Mouse (Mus musculus) neural tube, embryonic 13.5 days (tissue): ENCODE measurements at regions not wholly inside any gene's neighbourhood (a gene's known extent, or its start where the extent isn't known, plus 50 kb on each side); places are given as distances from the start of the nearest gene placed in this dataset.
"Not testable (repeated sequence)": the region's sequence is repeated elsewhere in the genome, so short reads cannot be mapped to it uniquely, and the experiment has no call there.

Experiments used
- ATAC-seq: fragments of 200-750 bp; cut with Nextera tagmentation; 2 replicates; pipeline ENCODE4 v1.8.0; 2017; ENCODE audit warnings: low read depth, mild to moderate bottlenecking, moderate TSS enrichment, moderate library complexity
- H3K27ac ChIP-seq: fragments of 300-500 bp; sonication (generic); replicated peaks from 2 replicates; pipeline ENCODE4 v1.5.1; 2015; ENCODE audit warnings: moderate library complexity, mild to moderate bottlenecking, inconsistent platforms
- H3K27me3 ChIP-seq: fragments of 300-500 bp; sonication (generic); 2 replicates; pipeline ENCODE4 v1.6.1; 2015; ENCODE audit warnings: mild to moderate bottlenecking, inconsistent platforms
- H3K36me3 ChIP-seq: fragments of 300-500 bp; sonication (generic); 2 replicates; pipeline ENCODE4 v1.6.1; 2015; ENCODE audit warnings: mild to moderate bottlenecking, inconsistent platforms
- H3K4me1 ChIP-seq: fragments of 300-500 bp; sonication (generic); replicated peaks from 2 replicates; pipeline ENCODE4 v1.6.1; 2015; ENCODE audit warnings: inconsistent platforms
- H3K4me2 ChIP-seq: fragments of 300-500 bp; sonication (generic); 2 replicates; pipeline ENCODE4 v1.6.1; 2015; ENCODE audit warnings: inconsistent platforms, mild to moderate bottlenecking, moderate library complexity
- H3K4me3 ChIP-seq: fragments of 300-500 bp; sonication (generic); 2 replicates; pipeline ENCODE4 v1.5.1; 2015; ENCODE audit warnings: mild to moderate bottlenecking, inconsistent platforms
- H3K9ac ChIP-seq: fragments of 300-500 bp; sonication (generic); 2 replicates; pipeline ENCODE4 v1.6.1; 2015; ENCODE audit warnings: moderate library complexity, mild to moderate bottlenecking, inconsistent platforms
- H3K9me3 ChIP-seq: fragments of 300-500 bp; sonication (generic); 2 replicates; pipeline ENCODE4 v1.6.1; 2016; ENCODE audit warnings: inconsistent platforms
- WGBS: fragments of 180-500 bp; shearing (Covaris S2); methylation state at CpG from one replicate; pipeline ENCODE4 v1.1.7; 2015; 5-methylcytosine and 5-hydroxymethylcytosine counted together

GRCm38 (mm10) chr7:129750936-129751335, 159.3 kb downstream of the Wdr11 start:
- Histone ChIP-seq H3K9ac (no peak overlapping the region), H3K9me3 (peaks cover 9% of the 10 kb centered on the region), H3K27me3 (no peaks in the 10 kb centered on the region), H3K27ac (no peak overlapping the region), H3K36me3 (no peaks in the 10 kb centered on the region), H3K4me1 (no peaks in the 10 kb centered on the region), H3K4me3 (no peak overlapping the region), H3K4me2 (no peak overlapping the region)
- ATAC-seq, result no peak

- no peak overlapping the region for H3K27ac ChIP-seq
- no peak overlapping the region for H3K4me2 ChIP-seq
- H3K9me3 ChIP-seq, result no peaks in the 10 kb centered on the region
- WGBS, result 79% methylated on average over 5 of the region's 5 CpGs
- no peak for ATAC-seq
- H3K9ac ChIP-seq, result no peak overlapping the region
- no peaks in the 10 kb centered on the region for H3K27me3 ChIP-seq
- H3K4me3 ChIP-seq, result no peak overlapping the region
- H3K36me3 ChIP-seq, result no peaks in the 10 kb centered on the region
- no peaks in the 10 kb centered on the region for H3K4me1 ChIP-seq
Measured at GRCm38 (mm10) chr7:129754737-129755136, 163.1 kb downstream of the Wdr11 start.

- no peak for ATAC-seq
- H3K4me3 ChIP-seq, result no peak overlapping the region
- no peak overlapping the region for H3K27ac ChIP-seq
- 93% methylated on average over 6 of the region's 6 CpGs for WGBS
- H3K9ac ChIP-seq, result no peak overlapping the region
- H3K9me3 ChIP-seq, result no peaks in the 10 kb centered on the region
- no peaks in the 10 kb centered on the region for H3K27me3 ChIP-seq
- no peak overlapping the region for H3K4me2 ChIP-seq
- no peaks in the 10 kb centered on the region for H3K36me3 ChIP-seq
- H3K4me1 ChIP-seq, result no peaks in the 10 kb centered on the region
Measured at GRCm38 (mm10) chr7:129756138-129756537, 164.5 kb downstream of the Wdr11 start.

- Histone ChIP-seq H3K4me3 (no peak overlapping the region), H3K9ac (no peak overlapping the region), H3K36me3 (no peaks in the 10 kb centered on the region), H3K27ac (no peak overlapping the region), H3K4me1 (0 out of 2 replicates have a peak, but pooled peaks cover 8% of the 10 kb centered on the region), H3K4me2 (no peak overlapping the region), H3K27me3 (no peaks in the 10 kb centered on the region), H3K9me3 (no peaks in the 10 kb centered on the region)
- no peak for ATAC-seq
- WGBS, result 84% methylated on average over 4 of the region's 4 CpGs
Measured at GRCm38 (mm10) chr7:129759848-129760247, 168.2 kb downstream of the Wdr11 start.

- WGBS, result 90% methylated on average over 2 of the region's 2 CpGs
- no peaks in the 10 kb centered on the region for H3K27me3 ChIP-seq
- H3K36me3 ChIP-seq, result no peaks in the 10 kb centered on the region
- H3K27ac ChIP-seq, result no peak overlapping the region
- H3K9ac ChIP-seq, result no peak overlapping the region
- no peak overlapping the region for H3K4me3 ChIP-seq
- no peaks in the 10 kb centered on the region for H3K9me3 ChIP-seq
- H3K4me2 ChIP-seq, result no peak overlapping the region
- ATAC-seq, result no peak
- H3K4me1 ChIP-seq, result 0 out of 2 replicates have a peak, but pooled peaks cover 8% of the 10 kb centered on the region
Measured at GRCm38 (mm10) chr7:129760386-129760785, 168.7 kb downstream of the Wdr11 start.

GRCm38 (mm10) chr7:129763754-129764153, 172.1 kb downstream of the Wdr11 start:
- H3K9ac ChIP-seq, result no peak overlapping the region
- no peak overlapping the region for H3K4me2 ChIP-seq
- no peak overlapping the region for H3K4me3 ChIP-seq
- H3K27me3 ChIP-seq, result no peaks in the 10 kb centered on the region
- 0 out of 2 replicates have a peak, but pooled peaks cover 8% of the 10 kb centered on the region for H3K4me1 ChIP-seq
- ATAC-seq, result no peak
- H3K36me3 ChIP-seq, result no peaks in the 10 kb centered on the region
- WGBS, result 40% methylated on average over 5 of the region's 5 CpGs
- no peak overlapping the region for H3K27ac ChIP-seq
- H3K9me3 ChIP-seq, result no peaks in the 10 kb centered on the region

GRCm38 (mm10) chr7:129764456-129764970, 172.8 kb downstream of the Wdr11 start:
- WGBS, result 91% methylated on average over 5 of the region's 5 CpGs
- Histone ChIP-seq H3K4me1 (0 out of 2 replicates have a peak, but pooled peaks cover 8% of the 10 kb centered on the region), H3K4me2 (no peak overlapping the region), H3K27me3 (no peaks in the 10 kb centered on the region), H3K9ac (no peak overlapping the region), H3K9me3 (no peaks in the 10 kb centered on the region), H3K27ac (no peak overlapping the region), H3K36me3 (no peaks in the 10 kb centered on the region), H3K4me3 (no peak overlapping the region)
- no peak for ATAC-seq

GRCm38 (mm10) chr7:129765681-129766080, 174.0 kb downstream of the Wdr11 start:
- WGBS, result 91% methylated on average over 7 of the region's 7 CpGs
- Histone ChIP-seq H3K4me3 (no peak overlapping the region), H3K4me2 (no peak overlapping the region), H3K27me3 (no peaks in the 10 kb centered on the region), H3K9ac (no peak overlapping the region), H3K27ac (no peak overlapping the region), H3K36me3 (no peaks in the 10 kb centered on the region), H3K4me1 (0 out of 2 replicates have a peak, but pooled peaks cover 8% of the 10 kb centered on the region), H3K9me3 (no peaks in the 10 kb centered on the region)
- no peak for ATAC-seq

GRCm38 (mm10) chr7:129766087-129766834, 174.6 kb downstream of the Wdr11 start:
- no peak for ATAC-seq
- Histone ChIP-seq H3K36me3 (no peaks in the 10 kb centered on the region), H3K4me3 (no peak overlapping the region), H3K9me3 (no peaks in the 10 kb centered on the region), H3K4me2 (no peak overlapping the region), H3K27me3 (peaks cover under 1% of the 10 kb centered on the region; the same call in 1 of the 2 replicates), H3K27ac (no peak overlapping the region), H3K4me1 (0 out of 2 replicates have a peak, but pooled peaks cover 8% of the 10 kb centered on the region), H3K9ac (no peak overlapping the region)
- 76% methylated on average over 6 of the region's 6 CpGs for WGBS

GRCm38 (mm10) chr7:129769673-129770072, 178.0 kb downstream of the Wdr11 start:
- H3K4me2 ChIP-seq, ATAC-seq, H3K27ac ChIP-seq, H3K4me3 ChIP-seq, H3K36me3 ChIP-seq, H3K9me3 ChIP-seq, H3K9ac ChIP-seq: not testable (repeated sequence)
- H3K27me3 ChIP-seq, result peaks cover 12% of the 10 kb centered on the region
- peaks cover 24% of the 10 kb centered on the region for H3K4me1 ChIP-seq
- 74% methylated on average over 1 of the region's 1 CpGs for WGBS

GRCm38 (mm10) chr7:129771876-129772275, 180.2 kb downstream of the Wdr11 start:
- H3K4me1 ChIP-seq, result peaks cover 26% of the 10 kb centered on the region
- no peak overlapping the region for H3K4me3 ChIP-seq
- no peaks in the 10 kb centered on the region for H3K36me3 ChIP-seq
- no peak for ATAC-seq
- no peak overlapping the region for H3K4me2 ChIP-seq
- WGBS, result 87% methylated on average over 2 of the region's 2 CpGs
- H3K9ac ChIP-seq, result no peak overlapping the region
- H3K27ac ChIP-seq, result no peak overlapping the region
- peaks cover 28% of the 10 kb centered on the region for H3K27me3 ChIP-seq
- no peaks in the 10 kb centered on the region for H3K9me3 ChIP-seq

GRCm38 (mm10) chr7:129772540-129773331, 181.1 kb downstream of the Wdr11 start:
- no peak for ATAC-seq
- Histone ChIP-seq H3K4me1 (peaks cover 26% of the 10 kb centered on the region), H3K27me3 (peaks cover 35% of the 10 kb centered on the region), H3K4me3 (no peak overlapping the region), H3K4me2 (no peak overlapping the region), H3K9ac (no peak overlapping the region), H3K27ac (0 out of 2 replicates have a peak overlapping the region, but pooled peaks have one; percentile 30), H3K9me3 (no peaks in the 10 kb centered on the region), H3K36me3 (no peaks in the 10 kb centered on the region)
- WGBS, result 66% methylated on average over 11 of the region's 11 CpGs
